Mouse (Mus musculus) spleen, postnatal 0 days (tissue): ENCODE data around the gene Apol10b. TPM values are rescaled to one million over a fixed set of nuclear protein-coding genes. Genes with fewer than 3 reads are reported as not detected.

Experiments
- polyA plus RNA-seq: library from polyadenylated mRNA; unstranded; fragments of >200 nt; fragmentation: Nextera tagmentation; extraction: Ambion mirVana; gene quantifications from 2 replicates; pipeline ENCODE4 v1.2.1, GENCODE M21; 2015

Gene Apol10b
- polyA plus RNA-seq: 0.17 and 0.28 TPM in 2 replicates

DNA sequence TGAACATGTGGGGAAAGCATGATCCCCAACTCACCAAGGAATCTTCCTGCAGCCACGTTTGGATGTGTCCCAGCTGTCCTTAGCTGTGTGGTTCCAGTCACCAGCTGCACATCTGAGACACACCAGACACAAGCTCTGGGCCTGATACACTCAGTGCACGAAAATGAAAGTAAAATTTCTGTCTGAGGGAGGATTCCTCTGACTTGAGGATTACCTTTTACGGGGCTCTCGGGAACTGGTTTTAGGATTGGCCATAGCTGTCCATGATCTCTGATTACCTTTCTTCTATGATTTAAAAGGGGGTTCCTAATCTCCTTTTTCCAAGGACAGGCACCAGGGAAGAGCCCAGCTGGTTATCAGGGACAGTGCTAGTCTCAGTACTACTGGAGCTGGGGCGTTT lies at the start of gene Apol10b:
Gene Apol10b, minus strand, starts transcription at position 165 of the 400 bp plus-strand sequence.

DNA sequence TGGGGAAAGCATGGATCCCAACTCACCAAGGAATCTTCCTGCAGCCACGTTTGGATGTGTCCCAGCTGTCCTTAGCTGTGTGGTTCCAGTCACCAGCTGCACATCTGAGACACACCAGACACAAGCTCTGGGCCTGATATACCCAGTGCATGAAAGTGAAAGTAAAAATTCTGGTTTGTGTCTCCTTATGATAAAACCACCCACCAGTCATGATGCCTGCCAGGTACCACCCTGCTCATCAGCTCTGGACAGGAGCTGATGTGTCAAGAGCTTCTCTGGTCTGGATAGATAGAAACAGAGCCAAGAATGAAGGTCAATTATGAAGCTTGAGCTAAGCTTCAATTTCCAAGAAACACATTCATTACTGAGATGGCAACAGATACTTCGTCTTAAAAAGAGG lies 47.3 kb upstream of the Apol10b start, which contains the start of gene Apol11b:
Gene Apol11b, minus strand, starts transcription at position 111 of the 400 bp plus-strand sequence.

DNA sequence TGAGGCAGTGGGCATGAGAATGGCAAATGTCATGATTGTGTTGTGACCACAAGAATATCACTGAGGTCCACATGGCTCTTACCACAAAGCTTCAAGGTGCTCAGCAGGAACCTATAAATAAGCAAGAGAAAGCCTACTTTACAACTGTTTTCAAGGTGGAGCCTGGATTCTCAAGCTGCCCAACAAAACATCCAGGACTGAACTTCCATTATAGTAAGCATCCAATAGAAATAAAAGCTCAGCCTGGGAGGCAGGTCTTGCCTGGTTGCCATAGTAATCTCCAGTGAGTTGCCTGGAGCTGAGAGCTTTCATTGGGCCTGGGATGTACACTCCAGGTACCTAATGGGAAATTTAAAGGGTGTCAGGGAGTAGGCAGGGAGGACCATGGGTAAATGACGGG lies 3.0 kb upstream of the Apol10b start, which contains the start of gene Gm36245:
Gene Gm36245, plus strand, starts transcription at position 301 of the 400 bp plus-strand sequence.

GRCm38 (mm10) chr15:77561792-77562191 lies 34.1 kb downstream of the Apol10b start, which contains the start of gene 1700025B11Rik:
1700025B11Rik (minus strand) TSS chr15:77561892.

Other genes starting within 250 kb of the Apol10b start
- gene Apol7a, start 197.0 kb downstream of the Apol10b start, polyA plus RNA-seq: 0.06 and 0.16 TPM in 2 replicates
- gene Apol9a, start 185.0 kb downstream of the Apol10b start, polyA plus RNA-seq: 0.11 and 0.39 TPM in 2 replicates
- not detected in 2 replicates for gene Apol7b, start 148.6 kb downstream of the Apol10b start, polyA plus RNA-seq
- gene Apol10a, start 119.1 kb downstream of the Apol10b start, polyA plus RNA-seq: 0.16 and 0.17 TPM in 2 replicates
- 0.06 and 0.16 TPM in 2 replicates for gene Apol11a, start 87.9 kb downstream of the Apol10b start, polyA plus RNA-seq
- 0.07 and 0.53 TPM in 2 replicates for gene Apol7c, start 62.8 kb downstream of the Apol10b start, polyA plus RNA-seq
- not detected in 2 replicates for gene 1700025B11Rik, start 34.2 kb downstream of the Apol10b start, polyA plus RNA-seq
- gene Gm36245, start 3.1 kb upstream of the Apol10b start, polyA plus RNA-seq: not detected in 2 replicates
- gene Apol11b, start 47.2 kb upstream of the Apol10b start, polyA plus RNA-seq: 7.0 and 10.3 TPM in 2 replicates
- 0.11 TPM in 1 of 2 replicates, not detected in the other for gene Apol7e, start 102.7 kb upstream of the Apol10b start, polyA plus RNA-seq
- 0.20 and 0.51 TPM in 2 replicates for gene Apol9b, start 132.9 kb upstream of the Apol10b start, polyA plus RNA-seq
- 16.8 and 24.4 TPM in 2 replicates for gene Apol8, start 160.9 kb upstream of the Apol10b start, polyA plus RNA-seq
- gene Myh9, start 246.1 kb upstream of the Apol10b start, polyA plus RNA-seq: 43.2 and 53.2 TPM in 2 replicates